9 mouse cellular contexts compared by ENCODE assay signal in genomic region chr6:21823281-21823680, GRCm38 (mm10). TPM values are rescaled to one million over a fixed set of nuclear protein-coding genes. Genes with fewer than 3 reads are reported as not detected.
A peak's percentile ranks its signal among the peaks of the same experiment; 100 is the strongest.
DNase-seq lines count a peak whose midpoint lies in the region; ATAC-seq lines count a peak whose summit lies in the region.
"Had no signal": no experiment of that assay in that cellular context is flagged by ENCODE, and none has a peak within 500 bp of the region (broad histone marks: within the 10 kb centered on the region; RNA-seq: fewer than 3 reads in every experiment).

No protein-coding gene starts in this region.

- no peak overlapping the region for H3K9ac ChIP-seq in hindbrain, embryonic 16.5 days (ENCODE audit: low read depth, low read length)
- no peak overlapping the region for H3K9ac ChIP-seq in hindbrain, embryonic 13.5 days
- H3K9ac ChIP-seq in forebrain, embryonic 15.5 days (replicated peaks), result no peak overlapping the region

- H3K4me2 ChIP-seq in hindbrain, embryonic 16.5 days (ENCODE audit: low read length), result no peak overlapping the region
- H3K4me2 ChIP-seq in hindbrain, embryonic 13.5 days, result no peak overlapping the region
- no peak overlapping the region for H3K4me2 ChIP-seq in forebrain, embryonic 15.5 days (replicated peaks)

- H3K9me3 ChIP-seq in hindbrain, embryonic 16.5 days (ENCODE audit: control insufficient read depth, low read length), result no peaks in the 10 kb centered on the region
- no peaks in the 10 kb centered on the region for H3K9me3 ChIP-seq in hindbrain, embryonic 13.5 days
- no peaks in the 10 kb centered on the region for H3K9me3 ChIP-seq in heart, embryonic 10.5 days
- no peaks in the 10 kb centered on the region for H3K9me3 ChIP-seq in forebrain, embryonic 15.5 days

- 67% methylated on average over 8 of the region's 8 CpGs for WGBS in hindbrain, embryonic 16.5 days
- WGBS in hindbrain, embryonic 13.5 days, result 75% methylated on average over 8 of the region's 8 CpGs
- WGBS in heart, embryonic 10.5 days, result 48% methylated on average over 8 of the region's 8 CpGs
- WGBS in forebrain, embryonic 15.5 days, result 87% methylated on average over 8 of the region's 8 CpGs

- H3K27me3 ChIP-seq in hindbrain, embryonic 16.5 days (replicated peaks; ENCODE audit: control insufficient read depth, insufficient read depth, low read length), result no peaks in the 10 kb centered on the region
- H3K27me3 ChIP-seq in hindbrain, embryonic 13.5 days, result no peaks in the 10 kb centered on the region
- H3K27me3 ChIP-seq in heart, embryonic 10.5 days (ENCODE audit: insufficient read depth, poor library complexity, severe bottlenecking), result no peaks in the 10 kb centered on the region
- no peaks in the 10 kb centered on the region for H3K27me3 ChIP-seq in forebrain, embryonic 15.5 days

- H3K27ac ChIP-seq in hindbrain, embryonic 16.5 days (ENCODE audit: low read depth, low read length), result no peak overlapping the region
- H3K27ac ChIP-seq in hindbrain, embryonic 13.5 days, result no peak overlapping the region
- peak overlapping the region; percentile 52; the same call in 1 of the 2 replicates for H3K27ac ChIP-seq in heart, embryonic 10.5 days
- H3K27ac ChIP-seq in forebrain, embryonic 15.5 days (replicated peaks), result no peak overlapping the region

- no peaks in the 10 kb centered on the region for H3K4me1 ChIP-seq in hindbrain, embryonic 16.5 days (ENCODE audit: control insufficient read depth, insufficient read depth, low read depth, low read length)
- H3K4me1 ChIP-seq in hindbrain, embryonic 13.5 days (replicated peaks), result no peaks in the 10 kb centered on the region
- peaks cover 15% of the 10 kb centered on the region for H3K4me1 ChIP-seq in heart, embryonic 10.5 days
- H3K4me1 ChIP-seq in forebrain, embryonic 15.5 days, result no peaks in the 10 kb centered on the region

- no peaks in the 10 kb centered on the region for H3K36me3 ChIP-seq in hindbrain, embryonic 16.5 days (ENCODE audit: control insufficient read depth, insufficient read depth, low read length)
- H3K36me3 ChIP-seq in hindbrain, embryonic 13.5 days, result no peaks in the 10 kb centered on the region
- no peaks in the 10 kb centered on the region for H3K36me3 ChIP-seq in heart, embryonic 10.5 days
- no peaks in the 10 kb centered on the region for H3K36me3 ChIP-seq in forebrain, embryonic 15.5 days

- no peak overlapping the region for H3K4me3 ChIP-seq in hindbrain, embryonic 16.5 days (ENCODE audit: low read length)
- no peak overlapping the region for H3K4me3 ChIP-seq in hindbrain, embryonic 13.5 days
- H3K4me3 ChIP-seq in heart, embryonic 10.5 days, result peak overlapping the region; percentile 22; the same call in 1 of the 2 replicates
- no peak overlapping the region for H3K4me3 ChIP-seq in forebrain, embryonic 15.5 days

- ATAC-seq in hindbrain, embryonic 16.5 days, result 0 out of 2 replicates have a peak, but pooled peaks have one; percentile 34
- no peak; the same call in 1 of the 2 replicates for ATAC-seq in hindbrain, embryonic 13.5 days (ENCODE audit: low FRiP score)
- ATAC-seq in forebrain, embryonic 15.5 days (replicated peaks), result no peak

- no peak for DNase-seq in heart, embryonic 10.5 days (ENCODE audit: low spot score)
- peak; percentile 51 for DNase-seq in kidney, postnatal 10 days
- peak; percentile 37 for DNase-seq in retina, postnatal 1 day
- DNase-seq in left cerebral cortex, adult 11 months (ENCODE audit: low spot score), result no peak
- DNase-seq in MN1 (ENCODE audit: low spot score), result no peak
- DNase-seq: midbrain, embryonic 14.5 days had no signal

RNA-seq across cellular contexts. Expression of gene Tspan12, which starts 29.0 kb away (rescaled TPM):
- 72.0 and 76.6 TPM in 2 replicates for polyA plus RNA-seq in hindbrain, embryonic 16.5 days (2015; fragmentation: Nextera tagmentation; extraction: Ambion mirVana)
- polyA plus RNA-seq in hindbrain, embryonic 13.5 days (2015; fragmentation: Nextera tagmentation; extraction: Ambion mirVana), result 64.6 and 69.6 TPM in 2 replicates
- 67.3 and 67.5 TPM in 2 replicates for polyA plus RNA-seq in heart, embryonic 10.5 days (2016; fragmentation: Nextera tagmentation; extraction: Ambion mirVana)
- polyA plus RNA-seq in forebrain, embryonic 15.5 days (2015; fragmentation: Nextera tagmentation; extraction: Ambion mirVana), result 54.0 and 55.8 TPM in 2 replicates

Comparison
In these comparisons a context has a peak if more than half of its experiments do, and no peak if none do; other contexts are left out.
1. DNase-seq: peak in kidney, postnatal 10 days (single experiment) and retina, postnatal 1 day (single experiment); none in heart, embryonic 10.5 days (single experiment), left cerebral cortex, adult 11 months (single experiment) and MN1 (single experiment).